Mouse (Mus musculus): Measurements from ENCODE around the gene Mfng.

Gene Mfng

GRCm38 (mm10) chr15:78773290-78773729, at the start of gene Mfng:
Gene Mfng, minus strand, starts transcription at chr15:78773475.
- DNase-seq (ENCODE audit: low spot score in 2 of 2): no peak

DNA sequence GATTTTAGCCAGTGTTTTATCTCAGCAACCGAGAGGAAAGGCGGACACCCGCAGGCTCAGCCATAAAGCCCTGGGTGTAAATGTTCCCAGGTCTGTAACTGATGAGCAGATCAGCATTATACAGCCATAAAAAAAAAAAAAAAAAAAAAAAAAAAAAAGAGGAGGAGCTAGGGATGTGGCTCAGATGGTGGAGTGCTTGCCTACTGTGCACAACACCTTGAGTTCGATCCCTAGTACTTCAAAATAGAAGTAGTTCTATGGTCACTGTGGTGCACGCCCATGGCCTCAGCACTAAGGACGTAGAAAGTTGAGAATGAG, 42.8 kb upstream of the Mfng start:
- DNase-seq (ENCODE audit: low spot score in 2 of 2): no peak

- peak in 1 of 2 experiments; percentile 53 for DNase-seq (ENCODE audit: low spot score in 2 of 2)
These were observed 42.2 kb upstream of the Mfng start for GRCm38 (mm10) chr15:78815314-78816073.

- no peak for DNase-seq (ENCODE audit: low spot score in 2 of 2)
These were observed 40.3 kb upstream of the Mfng start for GRCm38 (mm10) chr15:78813603-78814002.

GRCm38 (mm10) chr15:78810146-78810545, 36.9 kb upstream of the Mfng start:
- no peak for DNase-seq (ENCODE audit: low spot score in 2 of 2)

DNA sequence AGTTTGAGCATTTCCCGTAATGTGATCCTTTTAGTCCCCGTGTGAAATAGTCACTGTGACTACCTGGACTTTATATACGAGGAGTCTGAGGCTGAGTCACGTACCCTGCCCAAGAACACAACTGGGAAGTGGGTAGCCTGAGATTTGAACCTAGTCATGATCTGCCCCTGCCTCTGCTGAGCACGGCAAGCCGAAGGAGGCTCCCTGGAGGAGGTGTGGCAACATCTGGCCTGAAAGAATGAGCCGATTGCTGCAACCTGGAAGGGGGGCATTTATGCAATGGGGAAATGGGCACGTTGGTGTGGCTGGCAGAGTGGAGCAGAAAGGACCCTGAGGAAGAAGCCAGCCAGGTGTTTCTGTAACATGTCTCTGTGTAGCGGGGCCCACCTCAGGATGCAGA, 36.5 kb upstream of the Mfng start:
- DNase-seq (ENCODE audit: low spot score in 2 of 2): no peak

- no peak for DNase-seq (ENCODE audit: low spot score in 2 of 2)
These were observed 35.7 kb upstream of the Mfng start for GRCm38 (mm10) chr15:78808980-78809379.

DNA sequence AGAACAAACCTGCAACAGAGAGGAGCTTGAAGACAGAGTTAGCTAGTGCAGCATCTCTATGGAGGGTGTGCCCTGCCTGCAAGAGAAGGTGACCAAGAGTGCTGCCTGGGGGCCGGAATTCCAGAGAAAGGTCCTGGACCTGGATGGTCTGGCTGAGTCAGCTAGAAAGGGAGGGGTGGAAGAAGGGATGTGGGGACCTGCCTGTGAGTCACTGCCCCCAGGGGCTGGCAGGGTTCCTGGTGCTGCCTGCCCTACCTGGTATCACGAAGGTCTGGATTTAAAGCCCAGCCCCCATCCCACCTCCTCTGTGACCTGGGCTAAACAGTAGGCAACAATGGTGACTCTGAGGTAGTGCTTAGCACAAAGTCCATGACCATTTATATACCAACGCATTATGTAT, 33.9 kb upstream of the Mfng start:
- no peak for DNase-seq (ENCODE audit: low spot score in 2 of 2)

- DNase-seq (ENCODE audit: low spot score in 2 of 2): no peak
These were observed 33.3 kb upstream of the Mfng start for GRCm38 (mm10) chr15:78806614-78807013.

DNA sequence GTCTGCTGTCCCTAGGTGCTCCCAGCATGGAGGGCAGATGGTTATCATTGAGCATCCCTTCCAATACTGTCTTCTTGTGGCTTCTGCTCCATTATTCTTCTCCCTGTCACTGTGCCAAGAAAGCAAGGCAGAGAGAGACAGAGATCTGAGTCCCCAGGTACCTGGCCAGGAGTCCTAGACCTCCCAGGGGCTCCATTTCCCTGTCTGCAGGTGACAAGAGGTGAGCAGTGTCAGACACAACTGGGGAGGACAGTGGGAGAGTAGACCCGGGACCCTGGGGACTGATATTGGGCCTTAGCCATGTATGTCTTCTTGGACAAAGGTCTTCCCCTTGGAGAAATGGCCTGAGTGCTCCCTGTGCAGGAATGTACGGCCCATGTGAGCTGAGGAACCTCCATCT, 32.1 kb upstream of the Mfng start:
- no peak for DNase-seq (ENCODE audit: low spot score in 2 of 2)

DNA sequence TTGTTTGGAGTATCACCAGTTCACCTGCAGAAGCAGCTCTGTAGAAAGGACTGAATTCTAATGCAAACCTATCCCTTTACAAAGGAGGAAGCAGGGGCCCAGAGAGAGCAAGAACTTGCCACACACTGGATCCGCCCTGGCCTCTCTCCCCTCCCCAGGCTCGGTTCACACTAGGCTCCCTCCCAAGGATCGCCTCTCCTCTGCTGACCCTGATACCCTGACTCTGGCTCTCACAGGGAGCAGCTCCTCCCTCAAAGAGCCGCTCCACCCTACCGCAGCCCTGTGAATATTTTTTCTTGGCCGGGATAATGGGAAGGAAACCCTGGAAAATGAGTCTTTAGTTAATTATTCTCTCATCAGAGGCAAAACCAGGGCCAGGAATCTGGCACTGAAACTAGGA, 31.1 kb upstream of the Mfng start:
- no peak for DNase-seq (ENCODE audit: low spot score in 2 of 2)

GRCm38 (mm10) chr15:78803499-78803900, 30.2 kb upstream of the Mfng start:
- DNase-seq (ENCODE audit: low spot score in 2 of 2): no peak

DNA sequence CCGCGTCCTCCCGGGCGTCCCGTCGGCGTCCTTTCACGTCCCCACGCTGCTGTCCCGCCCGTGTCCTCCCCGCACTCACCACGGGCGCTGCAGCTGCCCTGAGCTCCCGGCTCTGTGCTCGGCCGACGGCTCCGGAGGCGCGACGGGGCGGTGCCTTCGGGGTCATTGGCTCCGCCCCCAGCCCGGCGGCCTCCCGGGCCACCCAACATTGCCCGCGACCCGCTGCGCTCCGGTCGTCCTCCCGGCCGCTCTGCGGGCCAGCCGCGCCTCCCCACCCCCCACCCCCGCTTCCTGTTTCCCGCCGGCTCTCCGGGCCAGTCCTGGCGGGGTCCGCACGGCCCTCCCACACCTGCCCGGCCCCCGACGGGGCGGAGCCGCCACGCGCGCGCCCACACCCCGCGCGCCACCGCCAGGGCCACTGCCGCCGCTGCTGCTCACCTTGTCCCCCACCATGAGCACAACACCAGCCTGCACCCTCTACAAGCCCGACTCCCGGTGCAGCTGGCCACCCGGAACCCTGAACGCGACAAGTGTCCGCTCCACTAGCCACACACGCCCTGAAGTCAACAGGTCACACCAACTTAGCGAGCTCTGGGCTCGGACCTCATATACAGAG, 29.6 kb upstream of the Mfng start, which contains the start of gene Card10:
Card10 (minus strand) TSS at position 267 of the 616 bp plus-strand sequence.
- DNase-seq (ENCODE audit: low spot score in 2 of 2): peak in 1 of 2 experiments; percentile 45

DNA sequence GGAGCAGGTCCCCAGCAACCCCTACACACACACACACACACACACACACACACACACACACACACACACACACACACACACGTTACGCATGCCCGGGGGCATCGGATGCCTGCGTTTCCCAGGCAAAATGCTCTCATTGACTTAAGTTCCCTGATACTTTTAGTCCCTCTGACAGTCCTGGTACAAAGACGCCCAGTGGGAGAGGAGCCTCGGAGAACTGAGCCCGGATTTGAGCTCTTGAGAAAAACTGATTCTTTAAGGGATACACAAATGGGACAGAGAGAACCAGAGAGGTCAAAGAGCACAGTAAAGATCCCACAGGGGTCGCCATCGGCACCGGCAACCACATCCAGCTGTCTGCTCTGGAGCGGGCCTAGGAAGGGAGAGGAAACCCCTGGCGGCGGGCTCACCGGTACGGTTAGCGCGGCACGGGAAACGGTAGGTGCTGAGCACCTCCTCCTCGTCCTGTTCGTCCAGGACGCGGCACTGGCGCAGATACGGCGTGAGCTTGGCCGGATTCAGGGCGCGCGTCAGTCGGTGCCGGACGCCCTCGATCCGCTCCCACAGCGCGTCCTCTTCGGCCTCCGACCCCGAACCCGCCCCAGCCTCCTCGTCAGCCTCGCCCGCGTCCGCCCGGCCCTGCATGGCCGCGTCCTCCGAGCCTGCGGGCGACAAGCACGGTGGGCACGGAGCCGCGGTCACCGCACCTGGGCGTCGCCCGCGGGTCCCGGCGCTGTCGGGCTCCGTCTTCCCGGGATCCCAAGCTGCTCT, 28.9 kb upstream of the Mfng start:
- peak in 1 of 2 experiments; percentile 41 for DNase-seq (ENCODE audit: low spot score in 2 of 2)

DNA sequence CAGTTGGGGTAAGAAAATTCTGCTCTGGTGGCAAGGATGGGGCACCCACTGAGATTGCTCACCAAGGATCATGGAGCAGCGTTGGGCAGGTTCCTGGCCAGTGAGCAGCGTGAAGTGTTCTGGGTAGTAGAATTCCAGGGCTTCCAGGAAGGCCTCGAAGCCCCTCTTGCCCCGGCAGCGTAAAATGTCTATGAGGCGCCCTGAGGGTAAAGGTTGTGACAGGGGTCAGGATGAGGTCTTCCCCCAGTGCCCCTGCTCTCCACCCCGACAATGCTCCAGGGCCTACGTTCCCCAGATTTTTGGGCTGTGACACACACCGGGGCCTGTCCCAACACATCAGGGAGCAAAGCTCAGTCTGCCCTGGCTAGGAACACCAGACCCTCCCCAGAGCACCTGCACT, 28.3 kb upstream of the Mfng start:
- no peak for DNase-seq (ENCODE audit: low spot score in 2 of 2)

- no peak for DNase-seq (ENCODE audit: low spot score in 2 of 2)
These were observed 25.8 kb upstream of the Mfng start for GRCm38 (mm10) chr15:78799029-78799428.

DNA sequence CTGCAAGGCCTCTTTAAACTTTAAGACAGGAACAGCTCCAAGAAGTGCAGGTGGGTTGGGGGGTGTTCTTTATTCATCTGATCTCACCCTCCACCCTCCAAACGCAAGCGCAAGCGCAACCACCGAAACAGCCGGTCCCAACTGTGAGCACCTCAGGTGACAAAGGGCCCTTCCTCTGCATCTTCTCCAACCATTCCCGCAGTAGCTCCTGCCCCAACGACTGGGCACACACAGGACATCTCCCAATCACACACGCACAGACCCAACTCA, 23.7 kb upstream of the Mfng start:
- no peak for DNase-seq (ENCODE audit: low spot score in 2 of 2)

DNA sequence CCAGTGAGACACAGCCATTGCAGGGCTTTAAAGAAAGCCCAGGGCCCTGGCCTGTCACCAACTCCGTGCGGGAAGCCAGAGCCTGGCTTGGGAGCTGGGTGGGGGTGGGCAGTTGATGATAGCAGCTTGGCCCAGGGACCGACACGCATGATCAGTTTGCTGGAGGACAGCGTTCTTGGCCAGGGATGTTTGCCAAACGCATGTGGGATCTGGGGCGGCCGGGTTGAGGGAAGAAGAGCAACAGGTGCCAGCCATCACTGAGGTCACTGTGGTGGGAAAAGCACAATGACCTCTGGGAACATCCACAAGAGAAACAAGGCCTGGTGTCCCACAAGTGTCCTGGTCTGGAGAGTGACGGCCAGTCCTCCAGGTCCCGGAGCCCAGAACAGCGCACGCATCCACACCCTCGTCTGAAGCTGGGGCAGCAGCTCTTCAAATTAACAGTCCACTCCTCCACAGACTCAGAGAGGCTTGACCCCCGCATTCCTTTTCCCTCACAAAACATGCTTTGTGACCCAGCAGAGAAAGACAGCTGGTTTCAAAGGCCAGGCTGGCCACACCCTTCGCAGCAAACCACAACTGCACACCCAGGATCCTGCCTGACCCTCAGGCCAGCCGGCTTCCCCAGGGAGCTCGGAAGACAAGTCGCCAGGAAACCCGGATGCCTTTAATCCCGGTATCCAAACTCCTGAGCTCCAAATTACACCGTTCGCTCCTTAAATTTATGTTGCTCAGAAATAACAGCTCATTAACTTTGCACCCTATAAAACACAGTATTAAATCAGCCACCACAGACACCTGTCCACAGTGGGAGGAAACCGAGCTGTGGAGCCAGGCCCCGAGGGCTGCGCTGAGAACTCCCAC, 23.2 kb upstream of the Mfng start:
- DNase-seq (ENCODE audit: low spot score in 2 of 2): no peak

DNA sequence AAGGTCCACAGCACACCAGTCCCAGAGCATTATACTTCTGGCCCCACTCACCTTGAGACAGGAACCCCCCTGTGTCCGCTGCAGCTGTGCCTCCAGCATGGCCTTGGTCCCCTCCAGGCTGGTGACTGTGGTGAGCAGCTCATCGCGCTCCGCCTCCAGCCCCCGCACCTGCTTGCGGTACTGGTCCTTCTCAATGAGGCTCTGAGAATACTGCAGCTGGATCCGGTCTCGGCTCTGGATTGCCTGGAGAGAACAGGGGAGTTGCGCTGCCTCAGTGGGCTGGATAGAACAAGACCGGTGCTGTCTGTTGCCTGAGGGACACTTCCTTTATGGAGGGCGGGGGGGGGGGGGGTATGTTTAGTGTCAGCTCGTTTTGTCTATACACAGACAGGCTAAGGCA, 17.7 kb upstream of the Mfng start:
- no peak for DNase-seq (ENCODE audit: low spot score in 2 of 2)

GRCm38 (mm10) chr15:78790451-78790850, 17.2 kb upstream of the Mfng start:
- DNase-seq (ENCODE audit: low spot score in 2 of 2): no peak

GRCm38 (mm10) chr15:78789721-78790323, 16.5 kb upstream of the Mfng start:
- DNase-seq (ENCODE audit: low spot score in 2 of 2): no peak

GRCm38 (mm10) chr15:78788042-78788441, 14.8 kb upstream of the Mfng start:
- DNase-seq (ENCODE audit: low spot score in 2 of 2): no peak
